Mouse (Mus musculus) kidney, postnatal 4 days (tissue): ENCODE results near the gene Slc16a12.

Experiments
- DNase-seq, 2 experiments: peaks; one replicate each; pipeline ENCODE4 v3.0.0; 2021; ENCODE audit warnings: mixed read lengths in 2 of 2

Slc16a12 gene

DNA sequence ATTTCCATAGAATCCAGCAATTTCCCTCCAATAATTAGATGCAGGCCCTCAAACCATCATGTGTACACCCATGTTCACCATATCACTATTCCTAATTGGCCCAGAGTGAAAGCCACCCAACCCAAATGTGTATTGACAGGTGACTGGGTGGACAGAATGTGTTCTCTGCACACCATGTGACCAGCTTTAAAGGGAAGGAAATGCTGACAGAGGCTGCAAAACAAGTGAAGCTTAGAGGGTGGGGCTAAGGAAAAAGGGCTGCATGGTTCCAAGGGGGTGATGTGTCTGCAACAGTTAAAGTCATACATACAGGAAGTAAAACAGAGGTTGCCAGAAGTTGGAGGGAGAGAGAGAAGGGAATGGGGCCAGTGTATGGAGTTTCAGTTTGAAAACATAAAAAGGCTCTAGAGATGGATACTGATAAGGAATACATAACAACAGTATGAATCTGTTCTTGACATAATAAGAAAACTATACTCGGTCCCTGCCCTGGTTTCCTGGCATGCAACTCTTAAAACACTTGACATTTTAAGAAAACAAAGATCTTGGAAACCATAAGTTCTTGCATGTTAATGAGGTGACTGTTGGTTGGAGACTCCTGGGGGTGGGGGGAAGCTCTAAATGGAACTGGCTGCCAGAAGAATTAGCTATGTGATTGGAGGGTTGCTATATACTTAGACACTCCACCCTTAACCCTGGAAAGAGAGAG lies 20.7 kb downstream of the Slc16a12 start:
- no peak for DNase-seq

DNA sequence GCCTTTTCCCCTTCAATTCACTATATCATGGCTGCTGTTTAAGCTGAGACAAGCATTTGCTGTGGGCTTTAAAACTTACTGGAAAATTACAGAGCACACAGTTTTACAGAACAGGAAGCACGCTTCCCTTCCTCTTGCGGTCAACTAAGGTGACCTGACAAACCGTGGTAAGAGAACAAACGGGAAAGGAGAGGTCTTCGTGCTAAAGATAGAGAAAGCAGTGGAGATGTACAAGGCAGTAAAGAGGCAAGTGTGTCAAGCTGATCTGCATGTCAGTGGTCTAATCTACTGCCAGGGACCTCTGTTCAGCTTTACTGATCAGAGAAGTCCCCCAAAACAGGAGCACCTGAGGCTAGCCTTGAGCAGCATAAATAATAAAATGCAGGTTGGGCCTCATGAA lies 21.7 kb downstream of the Slc16a12 start:
- no peak for DNase-seq

DNA sequence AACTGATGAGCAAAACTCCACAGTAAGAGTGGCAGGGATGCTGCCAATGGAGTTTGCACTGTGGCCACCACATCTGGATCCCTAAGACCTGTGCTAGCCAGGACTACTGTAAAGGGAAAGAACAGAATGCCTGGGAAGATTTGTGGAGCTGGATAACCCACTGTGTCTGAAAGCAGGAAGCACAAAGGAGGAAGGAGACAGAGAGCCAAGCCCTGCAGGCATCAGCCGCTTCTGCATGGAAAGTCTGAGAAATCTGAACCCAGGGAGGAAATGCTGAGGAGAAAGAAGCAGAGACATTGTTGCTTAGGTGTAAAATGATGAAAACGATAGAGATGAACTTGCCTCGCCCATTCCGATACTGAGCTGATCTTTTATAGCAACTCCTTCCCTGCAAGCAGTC lies 22.5 kb downstream of the Slc16a12 start:
- DNase-seq, result no peak

DNA sequence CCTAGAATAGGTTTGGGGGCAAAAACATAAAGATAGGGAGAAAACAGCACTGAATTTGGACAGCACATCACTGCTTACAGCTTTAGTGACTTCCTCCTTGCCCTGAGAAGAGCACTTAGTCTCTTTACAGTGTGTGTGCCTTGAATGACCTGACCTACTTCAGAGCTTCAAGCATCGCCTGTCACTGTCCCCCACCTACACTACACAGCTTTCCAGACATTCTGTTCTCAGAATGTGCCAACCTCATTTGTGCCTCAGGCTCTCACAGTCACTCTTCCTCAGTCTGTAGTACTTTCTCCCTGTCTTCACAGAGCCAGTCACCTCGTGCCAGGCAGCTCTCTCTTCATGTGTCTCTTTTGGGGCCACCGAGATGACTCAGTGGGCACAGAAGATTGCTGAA lies 24.5 kb downstream of the Slc16a12 start:
- no peak for DNase-seq

GRCm38 (mm10) chr19:34720130-34720529 lies 27.0 kb downstream of the Slc16a12 start:
- no peak for DNase-seq

GRCm38 (mm10) chr19:34718963-34719362 lies 28.1 kb downstream of the Slc16a12 start:
- no peak for DNase-seq

DNA sequence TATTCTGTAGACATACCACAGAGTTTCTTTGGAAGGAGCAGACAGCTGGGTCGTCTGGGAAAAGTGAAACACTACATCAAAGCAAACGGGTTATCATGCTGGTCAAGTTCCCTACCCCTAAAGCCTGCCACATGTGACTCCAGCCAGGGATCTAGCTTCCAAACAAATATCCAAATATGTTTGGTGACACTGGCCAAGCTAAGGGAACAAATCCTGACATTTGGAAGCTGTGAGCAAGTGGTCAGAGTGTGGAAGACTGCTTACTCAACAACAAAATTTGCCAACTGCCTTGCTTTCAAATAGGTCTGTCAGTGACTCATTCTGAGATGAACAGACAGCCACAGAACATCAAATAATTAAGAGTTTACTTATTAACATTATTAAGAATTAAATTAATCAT lies 28.6 kb downstream of the Slc16a12 start:
- no peak for DNase-seq

- DNase-seq, result no peak
These were observed 31.2 kb downstream of the Slc16a12 start for GRCm38 (mm10) chr19:34715895-34716294.

GRCm38 (mm10) chr19:34714250-34714666 lies 32.8 kb downstream of the Slc16a12 start:
- no peak for DNase-seq

- DNase-seq, result no peak
These were observed 35.0 kb downstream of the Slc16a12 start for GRCm38 (mm10) chr19:34712050-34712449.

DNA sequence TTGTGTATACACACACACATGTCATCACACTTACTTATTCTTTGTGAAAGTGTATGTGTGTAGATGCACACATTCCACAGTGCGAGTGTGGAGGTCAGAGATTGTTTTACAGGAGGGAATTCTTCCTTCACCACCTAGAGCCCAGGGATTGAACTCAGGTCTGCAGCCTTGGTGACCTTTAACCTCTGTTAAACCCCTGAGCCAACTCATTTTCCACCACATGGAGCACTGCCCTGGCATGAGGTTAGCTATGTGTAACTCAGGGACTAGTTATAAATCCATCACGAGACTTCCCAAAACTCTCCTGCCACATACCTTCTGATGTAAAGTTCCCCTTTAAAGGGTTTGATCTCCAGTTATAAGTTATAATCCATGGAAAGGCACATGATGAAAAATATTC lies 38.9 kb downstream of the Slc16a12 start:
- no peak for DNase-seq

DNA sequence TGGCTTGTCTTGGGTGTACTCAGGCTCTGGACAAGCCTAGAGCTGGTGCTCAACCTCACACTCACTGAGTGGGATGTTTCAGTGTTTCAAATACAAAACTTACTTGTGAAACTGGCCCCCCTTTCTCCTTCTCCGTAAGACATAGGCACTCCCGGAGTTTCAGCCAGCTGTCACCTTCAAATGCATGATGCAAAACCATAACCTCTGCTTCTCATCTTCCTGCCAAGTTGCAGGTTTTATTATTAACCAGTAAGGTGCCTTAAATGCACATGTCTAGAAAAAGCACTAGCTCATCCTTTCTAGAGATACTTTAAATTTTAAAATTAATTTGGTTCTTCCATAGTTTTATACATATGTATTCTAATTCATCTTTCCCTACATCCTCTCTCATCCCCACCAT lies 39.5 kb downstream of the Slc16a12 start:
- no peak for DNase-seq

- DNase-seq, result peak; percentile 33 to 65
These were observed 40.8 kb downstream of the Slc16a12 start for GRCm38 (mm10) chr19:34706261-34706660.

DNA sequence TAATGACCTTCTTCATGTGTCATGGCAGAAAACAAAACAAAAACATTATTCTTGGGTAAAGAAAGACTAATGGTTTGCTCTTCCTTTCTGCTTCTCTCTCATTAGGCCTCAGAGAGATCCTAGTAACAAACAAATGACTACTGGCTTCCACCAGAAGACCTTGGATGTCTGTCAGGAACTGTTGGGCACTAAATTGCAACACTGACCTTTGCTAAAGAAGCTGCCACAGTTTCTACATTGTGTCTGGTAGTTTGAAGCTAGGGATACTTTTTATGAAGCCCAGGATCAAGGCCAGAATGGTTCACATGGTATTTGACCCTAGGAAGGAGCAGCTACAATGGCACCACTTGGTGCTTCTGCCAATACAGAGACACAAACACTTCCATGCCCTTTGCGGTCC lies 41.9 kb downstream of the Slc16a12 start:
- no peak for DNase-seq

GRCm38 (mm10) chr19:34699300-34699699 lies 47.8 kb downstream of the Slc16a12 start:
- no peak for DNase-seq

- DNase-seq, result no peak
These were observed 48.2 kb downstream of the Slc16a12 start for GRCm38 (mm10) chr19:34698852-34699251.

DNA sequence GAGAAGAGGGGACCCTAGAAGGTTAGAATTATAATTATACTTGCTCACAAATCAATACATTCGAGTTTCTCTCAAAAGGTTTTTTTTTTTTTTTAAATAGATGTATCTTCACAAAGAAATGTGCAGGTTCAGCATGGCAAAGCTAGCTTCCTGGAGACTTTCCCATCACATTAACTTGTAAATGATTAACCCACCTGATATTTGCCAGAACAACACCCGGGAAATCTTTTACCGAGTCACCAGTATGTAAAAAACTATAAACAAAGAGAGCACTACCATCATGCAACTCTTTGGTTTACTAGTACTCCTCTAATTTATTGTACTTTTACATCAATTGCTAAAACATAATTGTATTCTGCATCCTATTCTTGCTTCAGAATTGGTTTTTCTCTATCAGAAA lies 48.7 kb downstream of the Slc16a12 start:
- no peak for DNase-seq

- no peak for DNase-seq
These were observed 49.6 kb downstream of the Slc16a12 start for GRCm38 (mm10) chr19:34697461-34697860.

DNA sequence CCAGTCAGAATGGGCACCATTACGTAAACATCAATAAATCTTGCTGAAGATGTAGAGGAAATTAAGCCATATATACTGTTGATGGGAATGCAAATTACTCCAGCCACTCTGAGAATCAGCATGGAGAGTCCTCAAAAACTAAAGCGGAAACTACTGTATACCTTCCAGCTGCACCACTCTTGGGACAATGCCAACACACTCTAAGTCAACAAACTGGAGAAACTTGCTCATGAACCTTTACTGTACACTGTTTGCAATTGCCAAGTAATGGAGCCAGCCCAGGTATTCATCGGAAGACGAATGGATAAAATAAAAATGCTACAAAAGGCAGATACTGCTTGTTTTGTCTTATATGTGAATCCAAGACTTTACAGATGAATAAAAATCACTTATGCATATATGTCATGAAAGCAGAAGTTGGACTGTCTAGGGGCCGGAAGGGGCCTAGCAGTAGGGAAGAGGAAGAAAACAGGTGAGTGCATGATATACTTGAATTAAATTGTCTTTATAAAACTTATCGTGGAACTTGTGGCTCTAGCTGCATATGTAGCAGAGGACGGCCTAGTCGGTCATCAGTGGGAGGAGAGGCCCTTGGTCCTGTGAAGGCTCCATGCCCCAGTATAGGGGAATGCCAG lies 50.6 kb downstream of the Slc16a12 start:
- no peak for DNase-seq

DNA sequence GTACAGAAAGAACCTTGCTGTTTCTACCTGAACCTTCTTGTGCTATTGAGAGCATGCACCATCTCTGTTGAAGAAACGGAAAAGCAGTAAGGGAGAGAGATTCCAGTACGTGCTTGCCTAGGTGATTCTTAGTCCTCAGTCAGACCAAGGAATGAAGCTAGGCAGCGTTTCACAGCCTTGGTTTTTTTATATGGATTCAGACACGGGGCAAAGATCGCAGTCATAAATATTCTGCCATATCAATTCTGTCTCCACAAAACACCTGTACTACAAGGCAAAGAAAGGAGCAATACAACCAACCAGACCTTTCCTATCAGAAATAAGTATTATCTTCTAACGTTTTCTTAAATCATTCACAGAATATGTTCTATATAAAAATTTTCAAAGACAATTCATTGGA lies 55.7 kb downstream of the Slc16a12 start:
- DNase-seq, result no peak

DNA sequence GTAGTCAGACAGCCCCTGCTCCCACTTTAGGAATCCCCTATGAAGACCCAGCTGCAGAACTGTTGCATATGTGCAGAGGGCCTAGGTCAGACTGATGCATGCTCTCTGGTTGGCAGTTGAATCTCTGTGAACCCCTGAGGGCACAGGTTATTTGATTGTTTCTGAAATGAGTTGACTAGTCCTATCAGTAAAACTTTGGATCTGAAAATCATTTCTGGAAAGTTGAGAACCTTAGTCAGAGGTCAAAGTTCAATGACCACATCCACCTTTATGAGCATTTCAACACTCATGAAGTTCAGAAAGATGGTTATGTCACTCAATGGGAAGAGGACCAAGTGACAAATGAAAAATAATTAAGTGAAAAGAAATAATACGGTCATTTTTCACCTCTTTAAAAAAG lies 61.6 kb downstream of the Slc16a12 start:
- DNase-seq, result no peak

GRCm38 (mm10) chr19:34684857-34685256 lies 62.2 kb downstream of the Slc16a12 start:
- DNase-seq, result peak; percentile 74 to 83

DNA sequence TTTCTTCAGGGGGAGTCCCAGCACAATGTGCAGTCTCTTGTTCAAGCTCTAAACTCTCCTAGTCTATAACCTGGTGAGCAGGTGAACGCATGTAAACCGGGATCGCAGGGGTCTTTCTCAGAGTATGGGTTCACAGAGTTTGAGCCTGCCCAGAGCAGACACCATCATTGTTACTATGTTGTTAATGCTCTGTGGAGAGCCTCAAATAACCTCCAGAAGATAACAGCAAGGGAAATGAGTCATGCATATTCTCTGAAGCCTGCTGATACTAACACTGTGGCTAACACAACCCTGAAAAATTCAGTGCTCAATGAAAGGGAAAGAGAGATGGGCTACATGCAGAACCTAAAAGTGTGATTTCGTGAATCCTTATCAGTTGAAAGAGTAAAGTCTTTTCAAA lies 68.7 kb downstream of the Slc16a12 start:
- DNase-seq, result no peak

DNA sequence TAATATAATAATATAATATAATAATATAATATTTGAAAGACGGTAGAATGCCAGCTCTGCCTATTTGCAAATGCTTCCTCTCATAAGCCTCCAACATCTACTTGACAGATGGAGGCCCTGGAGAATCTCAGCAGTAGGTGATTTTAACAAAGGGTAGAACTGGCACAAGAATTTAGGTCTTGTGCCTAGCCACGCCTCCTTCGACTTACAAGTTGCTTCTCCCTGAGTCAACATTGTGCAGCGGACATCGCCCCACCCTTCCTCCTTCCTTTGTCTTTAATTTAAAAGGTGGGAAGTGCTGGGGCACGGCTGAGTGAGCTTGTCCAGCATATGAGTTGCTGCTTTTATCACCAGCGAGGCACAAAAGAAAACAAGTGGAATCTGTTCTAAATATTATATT lies 73.6 kb downstream of the Slc16a12 start:
- DNase-seq, result peak; percentile 31 to 56

DNA sequence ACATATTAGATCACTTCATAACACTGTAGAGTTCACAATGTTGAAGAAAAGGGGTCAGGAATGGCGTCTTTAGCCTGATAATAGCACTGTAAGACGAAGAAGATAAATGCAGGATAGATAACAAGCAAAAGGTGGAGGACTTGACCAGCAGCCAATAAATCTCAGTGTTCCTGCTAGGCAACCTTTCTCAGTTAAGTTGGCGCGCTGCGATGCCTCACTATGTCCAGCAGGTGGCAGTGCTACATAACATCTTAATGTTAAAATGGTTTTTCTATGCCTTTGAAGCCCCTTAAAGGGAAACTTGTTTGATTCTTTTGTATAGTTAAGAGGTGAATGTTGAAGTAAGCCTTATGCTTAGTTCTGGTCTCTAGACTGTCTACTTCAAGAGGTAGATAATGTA lies 81.0 kb downstream of the Slc16a12 start:
- DNase-seq, result peak; percentile 87 to 88
